Mouse (Mus musculus) mouse embryonic stem cell (cell line): ENCODE measurements around the gene Vmn2r98.
"Not testable (repeated sequence)": the region's sequence is repeated elsewhere in the genome, so short reads cannot be mapped to it uniquely, and the experiment has no call there.

Experiments
- in situ Hi-C, 2 experiments: fragments of 300-500 bp; cut with MboI; formaldehyde crosslinking; loops; 1 replicate in 1 of 2; 3 replicates in 1 of 2; pipeline ENCODE4 v1.14.3; 2019 to 2020; ENCODE audit warnings: low sequenced_read_pairs in 2 of 2, low pct_unique_long_range_greater_than_20kb in 1 of 2, mixed read lengths in 1 of 2; ENCODE audit not compliant: unreplicated experiment in 1 of 2

Vmn2r98 gene

GRCm38 (mm10) chr17:19053160-19053559 lies at the start of gene Vmn2r98:
Gene Vmn2r98 (plus strand): TSS chr17:19053460.
- in situ Hi-C loops: not testable (repeated sequence)

DNA sequence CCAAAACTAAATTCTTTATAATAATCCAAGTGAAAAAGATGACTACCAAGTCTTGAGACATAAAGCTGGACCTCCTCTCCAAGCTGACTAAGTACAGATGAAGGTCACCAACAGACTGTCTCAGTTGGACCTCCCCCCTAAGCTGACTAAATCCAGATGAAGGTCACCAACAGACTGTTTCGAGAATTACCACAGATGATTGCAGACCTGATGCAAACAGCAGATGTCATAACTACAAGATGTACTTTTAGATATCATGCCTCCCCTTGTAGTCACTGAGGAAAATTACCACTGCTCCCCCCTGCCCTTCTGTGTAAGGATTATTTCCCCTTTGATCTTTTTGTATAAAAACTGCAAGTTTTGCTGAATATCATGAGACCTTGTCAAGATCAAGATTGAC lies 21.8 kb upstream of the Vmn2r98 start:
- in situ Hi-C loops: not testable (repeated sequence)

- in situ Hi-C loops: no loop called here
Observed at GRCm38 (mm10) chr17:19031962-19032361, 21.3 kb upstream of the Vmn2r98 start.

DNA sequence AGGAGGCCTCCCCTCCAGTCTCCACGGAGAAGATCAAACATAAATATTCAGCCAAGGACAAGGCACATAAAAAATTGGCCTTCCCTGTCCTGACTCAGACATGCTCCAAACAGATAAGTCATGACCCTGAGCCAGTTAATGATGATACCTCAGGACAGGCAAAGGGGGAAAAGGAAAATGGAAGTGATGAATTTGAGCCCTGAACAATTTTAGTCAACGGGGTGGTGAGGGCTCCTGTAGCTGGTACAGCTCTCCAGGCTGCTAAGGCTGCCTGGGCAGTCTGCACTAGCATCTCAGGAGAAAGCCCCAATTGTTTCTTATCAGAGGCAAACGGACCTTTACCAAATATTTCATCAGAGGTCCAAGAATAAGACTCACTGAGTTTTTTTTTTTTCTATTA lies 20.5 kb upstream of the Vmn2r98 start:
- in situ Hi-C loops: no loop called here
